In the genomic region with DNA sequence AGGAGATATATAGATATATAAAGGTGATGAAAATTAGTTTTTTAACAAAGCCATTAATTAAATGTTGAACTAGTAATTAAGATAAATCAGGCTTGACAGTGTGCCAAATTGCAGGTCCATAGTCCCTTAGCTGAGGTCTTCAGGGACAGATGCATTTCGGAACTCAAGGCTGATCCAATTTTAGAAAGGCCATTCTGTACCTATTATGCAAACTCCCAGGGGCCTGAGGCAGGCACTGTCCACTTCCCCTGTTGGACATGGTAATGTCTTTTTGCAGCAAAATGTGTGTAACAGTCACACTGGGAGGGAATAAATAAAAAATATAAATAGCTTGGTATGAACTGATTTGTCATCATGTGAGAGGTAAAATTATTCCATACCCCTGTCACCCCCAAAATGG, we compare ENCODE assay signal across 16 mouse cellular contexts. TPM values are rescaled to one million over a fixed set of nuclear protein-coding genes. Genes with fewer than 3 reads are reported as not detected.
DNase-seq lines count a peak whose midpoint lies in the region; ATAC-seq and TF ChIP-seq lines count a peak whose summit lies in the region.
"Had no signal": no experiment of that assay in that cellular context is flagged by ENCODE, and none has a peak within 500 bp of the region (broad histone marks: within the 10 kb centered on the region; RNA-seq: fewer than 3 reads in every experiment).

No protein-coding gene starts in this region.

- WGBS in hindbrain, embryonic 14.5 days = 27% methylated on average over 1 of the region's 1 CpGs
- WGBS in midbrain, embryonic 16.5 days = 50% methylated on average over 1 of the region's 1 CpGs

- peaks cover 25% of the 10 kb centered on the region for H3K4me1 ChIP-seq in hindbrain, embryonic 14.5 days (replicated peaks; ENCODE audit: control insufficient read depth, insufficient read depth, low read length)
- peaks cover 27% of the 10 kb centered on the region for H3K4me1 ChIP-seq in midbrain, embryonic 16.5 days (ENCODE audit: control insufficient read depth, insufficient read depth, low read length)

- ATAC-seq in cerebellum, adult (ENCODE audit: insufficient number of reproducible peaks, low FRiP score, low TSS enrichment) = no peak
- ATAC-seq in hindbrain, embryonic 14.5 days (ENCODE audit: low FRiP score) = no peak
- no peak for ATAC-seq in midbrain, embryonic 16.5 days
- ATAC-seq in granulocyte monocyte progenitor cell, adult 5-6 weeks (replicated peaks; ENCODE audit: poor library complexity, severe bottlenecking) = no peak

- H3K27me3 ChIP-seq in hindbrain, embryonic 14.5 days (ENCODE audit: control insufficient read depth, insufficient read depth, low read length) = no peaks in the 10 kb centered on the region
- no peaks in the 10 kb centered on the region for H3K27me3 ChIP-seq in midbrain, embryonic 16.5 days (ENCODE audit: control insufficient read depth, insufficient read depth, low read depth, low read length)
- H3K27me3 ChIP-seq: lung, embryonic 15.5 days had no signal

- DNase-seq in cerebellum, adult 9-10 months = peak; percentile 44
- DNase-seq in layer of hippocampus, adult 2 months (ENCODE audit: low spot score in 2 of 2) = no peak
- no peak for DNase-seq in layer of hippocampus, postnatal 36 days
- no peak for DNase-seq in hindbrain, embryonic 14.5 days (ENCODE audit: low spot score)
- no peak for DNase-seq in kidney, postnatal 4 days
- DNase-seq: adrenal gland, postnatal 14 days; cerebellum, adult 11 months; gastrocnemius, postnatal 25 days; kidney, adult 8-10 months; thymus, postnatal 14 days had no signal

- peak overlapping the region; percentile 87 for H3K4me2 ChIP-seq in hindbrain, embryonic 14.5 days (replicated peaks)
- peak overlapping the region; percentile 65 for H3K4me2 ChIP-seq in midbrain, embryonic 16.5 days (ENCODE audit: low read length)

- no peak for TF ChIP-seq CTCF in layer of hippocampus, adult 2 months (conservative IDR thresholded peaks at IDR 0.05)

- no peak overlapping the region; the same call in 1 of the 2 replicates for H3K4me3 ChIP-seq in layer of hippocampus, adult 2 months
- H3K4me3 ChIP-seq in hindbrain, embryonic 14.5 days (replicated peaks; ENCODE audit: low read length) = peak overlapping the region; percentile 89; the same call in 1 of the 2 replicates
- no peak overlapping the region; the same call in 1 of the 2 replicates for H3K4me3 ChIP-seq in midbrain, embryonic 16.5 days (ENCODE audit: low read depth, low read length)
- H3K4me3 ChIP-seq: myocyte had no signal

- H3K9ac ChIP-seq in hindbrain, embryonic 14.5 days = peak overlapping the region; percentile 92; the same call in 1 of the 2 replicates
- peak overlapping the region; percentile 95 for H3K9ac ChIP-seq in midbrain, embryonic 16.5 days (ENCODE audit: low read depth, low read length)

- peak overlapping the region; percentile 14; the same call in 1 of the 2 replicates for H3K27ac ChIP-seq in layer of hippocampus, adult 2 months
- H3K27ac ChIP-seq in hindbrain, embryonic 14.5 days = no peak overlapping the region
- no peak overlapping the region for H3K27ac ChIP-seq in midbrain, embryonic 16.5 days (ENCODE audit: low read length)
- H3K27ac ChIP-seq: lung, embryonic 15.5 days; stomach, postnatal 0 days had no signal

- peaks cover 12% of the 10 kb centered on the region for H3K36me3 ChIP-seq in hindbrain, embryonic 14.5 days (replicated peaks; ENCODE audit: control insufficient read depth, insufficient read depth)
- peaks cover 9% of the 10 kb centered on the region; the same call in 1 of the 2 replicates for H3K36me3 ChIP-seq in midbrain, embryonic 16.5 days (ENCODE audit: control insufficient read depth, insufficient read depth, low read length)

- H3K9me3 ChIP-seq in hindbrain, embryonic 14.5 days (ENCODE audit: control insufficient read depth, low read length) = no peaks in the 10 kb centered on the region
- H3K9me3 ChIP-seq in midbrain, embryonic 16.5 days (replicated peaks; ENCODE audit: control insufficient read depth, low read length, poor library complexity, severe bottlenecking) = no peaks in the 10 kb centered on the region
- H3K9me3 ChIP-seq: lung, embryonic 15.5 days had no signal

RNA-seq across cellular contexts. Expression of gene Inafm1, which starts 2.3 kb away (rescaled TPM):
- total RNA-seq in layer of hippocampus, adult 2 months (2021) = 10 to 100 TPM; 32.0 to 35.5 TPM
- total RNA-seq in layer of hippocampus, postnatal 36 days (2021) = 10 to 100 TPM; 31.2 to 33.0 TPM
- 51.3 and 51.6 TPM in 2 replicates for polyA plus RNA-seq in hindbrain, embryonic 14.5 days (2014; fragmentation: Nextera tagmentation; extraction: Ambion mirVana)
- polyA plus RNA-seq in midbrain, embryonic 16.5 days (2015; fragmentation: Nextera tagmentation; extraction: Ambion mirVana) = 44.5 and 49.3 TPM in 2 replicates
- 13.6 and 14.6 TPM in 2 replicates for total RNA-seq in granulocyte monocyte progenitor cell, adult 5-6 weeks (2014; fragmentation: Nextera tagmentation)
- 3.2 and 3.3 TPM in 2 replicates for total RNA-seq in granulocyte monocyte progenitor cell, adult 5-6 weeks (2017)

RNA-seq across cellular contexts. Expression of gene C5ar1, which starts 11.8 kb away (rescaled TPM):
- total RNA-seq in layer of hippocampus, adult 2 months (2021) = 1 to 10 TPM in 1 of 2 experiments, under 1 TPM in 1; 0.90 to 2.6 TPM
- 1 to 10 TPM in 1 of 2 experiments, under 1 TPM in 1; 0.62 to 1.9 TPM for total RNA-seq in layer of hippocampus, postnatal 36 days (2021)
- 2.1 and 2.8 TPM in 2 replicates for polyA plus RNA-seq in hindbrain, embryonic 14.5 days (2014; fragmentation: Nextera tagmentation; extraction: Ambion mirVana)
- 1.2 and 1.5 TPM in 2 replicates for polyA plus RNA-seq in midbrain, embryonic 16.5 days (2015; fragmentation: Nextera tagmentation; extraction: Ambion mirVana)
- total RNA-seq in granulocyte monocyte progenitor cell, adult 5-6 weeks (2014; fragmentation: Nextera tagmentation) = 0.21 TPM in 1 of 2 replicates, not detected in the other
- 0.67 and 1.1 TPM in 2 replicates for total RNA-seq in granulocyte monocyte progenitor cell, adult 5-6 weeks (2017)
- polyA plus RNA-seq: myocyte had no signal

RNA-seq across cellular contexts. Expression of gene Ccdc9, which starts 15.5 kb away (rescaled TPM):
- 10 to 100 TPM; 79.7 to 81.0 TPM for total RNA-seq in layer of hippocampus, adult 2 months (2021)
- total RNA-seq in layer of hippocampus, postnatal 36 days (2021) = 10 to 100 TPM; 69.0 to 77.7 TPM
- polyA plus RNA-seq in hindbrain, embryonic 14.5 days (2014; fragmentation: Nextera tagmentation; extraction: Ambion mirVana) = 17.0 TPM in 2 replicates
- polyA plus RNA-seq in midbrain, embryonic 16.5 days (2015; fragmentation: Nextera tagmentation; extraction: Ambion mirVana) = 22.1 and 25.4 TPM in 2 replicates
- 31.7 and 50.9 TPM in 2 replicates for total RNA-seq in granulocyte monocyte progenitor cell, adult 5-6 weeks (2014; fragmentation: Nextera tagmentation)
- total RNA-seq in granulocyte monocyte progenitor cell, adult 5-6 weeks (2017) = 54.0 and 62.0 TPM in 2 replicates

RNA-seq across cellular contexts. Expression of gene C5ar2, which starts 27.2 kb away (rescaled TPM):
- under 1 TPM; 0.39 to 0.59 TPM for total RNA-seq in layer of hippocampus, adult 2 months (2021)
- total RNA-seq in layer of hippocampus, postnatal 36 days (2021) = under 1 TPM; 0.35 to 0.60 TPM
- 0.13 TPM in 1 of 2 replicates, not detected in the other for polyA plus RNA-seq in hindbrain, embryonic 14.5 days (2014; fragmentation: Nextera tagmentation; extraction: Ambion mirVana)
- polyA plus RNA-seq in midbrain, embryonic 16.5 days (2015; fragmentation: Nextera tagmentation; extraction: Ambion mirVana) = 0.06 and 0.14 TPM in 2 replicates
- total RNA-seq in granulocyte monocyte progenitor cell, adult 5-6 weeks (2014; fragmentation: Nextera tagmentation) = 0.15 TPM in 1 of 2 replicates, not detected in the other
- total RNA-seq in granulocyte monocyte progenitor cell, adult 5-6 weeks (2017) = 0.13 and 0.93 TPM in 2 replicates
- polyA plus RNA-seq: myocyte had no signal

RNA-seq across cellular contexts. Expression of gene Bbc3, which starts 37.1 kb away (rescaled TPM):
- total RNA-seq in layer of hippocampus, adult 2 months (2021) = 10 to 100 TPM; 12.5 to 14.9 TPM
- total RNA-seq in layer of hippocampus, postnatal 36 days (2021) = 10 to 100 TPM; 11.3 to 13.0 TPM
- 20.3 and 21.0 TPM in 2 replicates for polyA plus RNA-seq in hindbrain, embryonic 14.5 days (2014; fragmentation: Nextera tagmentation; extraction: Ambion mirVana)
- 30.0 and 31.3 TPM in 2 replicates for polyA plus RNA-seq in midbrain, embryonic 16.5 days (2015; fragmentation: Nextera tagmentation; extraction: Ambion mirVana)
- 0.53 and 1.1 TPM in 2 replicates for total RNA-seq in granulocyte monocyte progenitor cell, adult 5-6 weeks (2014; fragmentation: Nextera tagmentation)
- total RNA-seq in granulocyte monocyte progenitor cell, adult 5-6 weeks (2017) = 1.3 and 2.2 TPM in 2 replicates
